Mouse (Mus musculus) T-helper 2 cell (primary cell): ENCODE results near the gene Vgll4.

ENCODE experiments used
- in situ Hi-C: fragments of 300-600 bp; cut with MboI, MseI; formaldehyde crosslinking; loops from one replicate; pipeline ENCODE4 v1.15.1; 2025; ENCODE audit warnings: high pct_unique_total_duplicates

The Vgll4 gene

GRCm38 (mm10) chr6:114878841-114879520 is 90.8 kb downstream of the Vgll4 start:
- in situ Hi-C loops = no loop called here

- in situ Hi-C loops = no loop called here
These were observed 93.2 kb downstream of the Vgll4 start for GRCm38 (mm10) chr6:114876546-114876945.

GRCm38 (mm10) chr6:114876033-114876432 is 93.8 kb downstream of the Vgll4 start:
- in situ Hi-C loops = no loop called here

GRCm38 (mm10) chr6:114875018-114875558 is 94.7 kb downstream of the Vgll4 start:
- in situ Hi-C loops = no loop called here

- in situ Hi-C loops = no loop called here
These were observed 95.5 kb downstream of the Vgll4 start for GRCm38 (mm10) chr6:114874138-114874928.

- in situ Hi-C loops = no loop called here
These were observed 96.0 kb downstream of the Vgll4 start for GRCm38 (mm10) chr6:114873808-114874137.

GRCm38 (mm10) chr6:114871010-114871660 is 98.7 kb downstream of the Vgll4 start:
- in situ Hi-C loops = no loop called here

GRCm38 (mm10) chr6:114869501-114870076 is 100.2 kb downstream of the Vgll4 start:
- in situ Hi-C loops = no loop called here

GRCm38 (mm10) chr6:114868656-114869055 is 101.1 kb downstream of the Vgll4 start:
- in situ Hi-C loops = no loop called here

- in situ Hi-C loops = no loop called here
These were observed 103.2 kb downstream of the Vgll4 start for GRCm38 (mm10) chr6:114866619-114867018.

- in situ Hi-C loops = no loop called here
These were observed 103.7 kb downstream of the Vgll4 start for GRCm38 (mm10) chr6:114866078-114866477.

GRCm38 (mm10) chr6:114864421-114864820 is 105.4 kb downstream of the Vgll4 start:
- in situ Hi-C loops = no loop called here

- in situ Hi-C loops = no loop called here
These were observed 106.3 kb downstream of the Vgll4 start for GRCm38 (mm10) chr6:114863501-114863900.

GRCm38 (mm10) chr6:114862046-114862445 is 107.7 kb downstream of the Vgll4 start:
- in situ Hi-C loops = no loop called here

- in situ Hi-C loops = no loop called here
These were observed 108.2 kb downstream of the Vgll4 start for GRCm38 (mm10) chr6:114861591-114861990.

GRCm38 (mm10) chr6:114860677-114861568 is 108.9 kb downstream of the Vgll4 start:
- in situ Hi-C loops = no loop called here

- in situ Hi-C loops = no loop called here
These were observed 111.1 kb downstream of the Vgll4 start for GRCm38 (mm10) chr6:114858722-114859053.

GRCm38 (mm10) chr6:114857996-114858721 is 111.6 kb downstream of the Vgll4 start:
- in situ Hi-C loops = no loop called here

GRCm38 (mm10) chr6:114856501-114856900 is 113.3 kb downstream of the Vgll4 start:
- in situ Hi-C loops = no loop called here

- in situ Hi-C loops = no loop called here
These were observed 114.2 kb downstream of the Vgll4 start for GRCm38 (mm10) chr6:114855644-114856043.
